Mouse (Mus musculus) C2C12 (cell line): Measurements from ENCODE around the gene Litaf.

Experiments
- CTCF ChIP-seq: IDR thresholded peaks from one replicate; pipeline ENCODE4 v1.5.1; 2011; ENCODE audit not compliant: control insufficient read depth, insufficient read depth, insufficient read length
- FOSL1 ChIP-seq: IDR thresholded peaks from one replicate; pipeline ENCODE4 v1.8.0; 2011; ENCODE audit warnings: mild to moderate bottlenecking, low read length; ENCODE audit not compliant: poor library complexity, insufficient read depth, severe bottlenecking

DNA sequence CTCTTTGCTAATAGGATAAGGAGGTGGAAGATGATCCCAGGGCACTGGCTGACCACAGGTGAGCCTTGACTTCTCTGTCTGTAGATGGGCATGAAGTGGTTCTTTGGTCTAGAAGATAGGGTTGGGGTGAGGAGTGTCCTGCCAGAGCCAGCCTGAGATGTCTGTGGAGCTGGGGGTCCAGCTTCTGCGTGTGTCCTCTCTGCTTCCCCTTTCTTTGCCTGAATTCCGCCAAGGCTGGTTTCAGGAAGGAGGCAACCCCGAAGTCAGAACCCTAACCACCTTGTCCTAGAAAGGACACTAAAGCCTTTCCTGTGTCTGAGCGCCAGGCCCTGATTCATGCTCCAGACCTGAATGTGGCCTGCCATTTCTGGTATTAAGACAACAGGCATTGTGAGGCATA lies 54.0 kb downstream of the Litaf start:
- TF ChIP-seq CTCF (no peak), FOSL1 (no peak)
